Comparison of ENCODE assay signal across 9 mouse cellular contexts in genomic region chr17:34998526-34999430, GRCm38 (mm10). TPM values are rescaled to one million over a fixed set of nuclear protein-coding genes. Genes with fewer than 3 reads are reported as not detected.
DNase-seq lines count a peak whose midpoint lies in the region; ATAC-seq and TF ChIP-seq lines count a peak whose summit lies in the region.
"Had no signal": no experiment of that assay in that cellular context is flagged by ENCODE, and none has a peak within 500 bp of the region (broad histone marks: within the 10 kb centered on the region; RNA-seq: fewer than 3 reads in every experiment).

No protein-coding gene starts in this region.

- 91% methylated on average over 15 of the region's 15 CpGs for WGBS in kidney, embryonic 16.5 days
- WGBS in forebrain, embryonic 11.5 days: 95% methylated on average over 15 of the region's 15 CpGs
- 68% methylated on average over 15 of the region's 15 CpGs for WGBS in liver, embryonic 14.5 days (ENCODE audit: insufficient replicate concordance)

- peak overlapping the region; percentile 46 for H3K4me3 ChIP-seq in kidney, embryonic 16.5 days (ENCODE audit: low read length)
- peak overlapping the region; percentile 66 for H3K4me3 ChIP-seq in G1E (ENCODE audit: low read depth, low read length)
- peak overlapping the region; percentile 28; the same call in 1 of the 2 replicates for H3K4me3 ChIP-seq in forebrain, embryonic 11.5 days (ENCODE audit: low read depth, low read length)
- H3K4me3 ChIP-seq in liver, embryonic 14.5 days (ENCODE audit: insufficient read depth in 1 of 2, low read depth in 2 of 2, low read length in 2 of 2): peak overlapping the region; percentile 89 to 95

- H3K9me3 ChIP-seq in kidney, embryonic 16.5 days (ENCODE audit: low read length): peaks cover 3% of the 10 kb centered on the region; the same call in 1 of the 2 replicates
- H3K9me3 ChIP-seq in G1E (replicated peaks): peaks cover 32% of the 10 kb centered on the region
- no peaks in the 10 kb centered on the region for H3K9me3 ChIP-seq in forebrain, embryonic 11.5 days (ENCODE audit: control insufficient read depth, low read length)
- no peaks in the 10 kb centered on the region for H3K9me3 ChIP-seq in liver, embryonic 14.5 days (ENCODE audit: control insufficient read depth, low read length)

- peak overlapping the region; percentile 100 for H3K4me2 ChIP-seq in kidney, embryonic 16.5 days (replicated peaks; ENCODE audit: low read depth, low read length)
- peak overlapping the region; percentile 53; the same call in 1 of the 2 replicates for H3K4me2 ChIP-seq in forebrain, embryonic 11.5 days (ENCODE audit: low read depth, low read length, severe bottlenecking)
- peak overlapping the region; percentile 88 for H3K4me2 ChIP-seq in liver, embryonic 14.5 days (ENCODE audit: low read depth)

- no peaks in the 10 kb centered on the region for H3K27me3 ChIP-seq in kidney, embryonic 16.5 days (ENCODE audit: insufficient read depth, low read length)
- H3K27me3 ChIP-seq in G1E (ENCODE audit: insufficient read depth, low read length): no peaks in the 10 kb centered on the region
- no peaks in the 10 kb centered on the region for H3K27me3 ChIP-seq in forebrain, embryonic 11.5 days (ENCODE audit: control insufficient read depth, insufficient read depth, low read length)
- no peaks in the 10 kb centered on the region for H3K27me3 ChIP-seq in liver, embryonic 14.5 days (ENCODE audit: control insufficient read depth, insufficient read depth, low read length)

- peaks cover 34% of the 10 kb centered on the region for H3K4me1 ChIP-seq in kidney, embryonic 16.5 days (ENCODE audit: insufficient read depth, low read length)
- peaks cover 61% of the 10 kb centered on the region for H3K4me1 ChIP-seq in G1E (ENCODE audit: insufficient read depth, low read depth, low read length)
- peaks cover 20% of the 10 kb centered on the region; the same call in 1 of the 2 replicates for H3K4me1 ChIP-seq in forebrain, embryonic 11.5 days (replicated peaks; ENCODE audit: control insufficient read depth, insufficient read depth, low read length)
- peaks cover 30 to 40% of the 10 kb centered on the region in 2 experiments for H3K4me1 ChIP-seq in liver, embryonic 14.5 days (replicated peaks; ENCODE audit: control insufficient read depth in 2 of 2, insufficient read depth in 2 of 2, low read length in 1 of 2)

- DNase-seq in kidney, postnatal 14 days: no peak
- DNase-seq in G1E (ENCODE audit: low spot score): no peak
- DNase-seq in forebrain, embryonic 11.5 days (ENCODE audit: low spot score): no peak
- DNase-seq in liver, embryonic 14.5 days (ENCODE audit: low read depth in 3 of 3, low spot score in 3 of 3): no peak
- no peak for DNase-seq in right cerebral cortex, postnatal 14 days
- DNase-seq in adrenal gland, adult 8-10 months: no peak

- no peak for TF ChIP-seq EP300 in liver, embryonic 14.5 days (IDR thresholded peaks at IDR 0.05; ENCODE audit: low read depth)

- peak overlapping the region; percentile 80; the same call in 1 of the 2 replicates for H3K9ac ChIP-seq in kidney, embryonic 16.5 days (replicated peaks; ENCODE audit: low read length)
- H3K9ac ChIP-seq in forebrain, embryonic 11.5 days (ENCODE audit: low read length): no peak overlapping the region; the same call in 1 of the 2 replicates
- H3K9ac ChIP-seq in liver, embryonic 14.5 days (replicated peaks): peak overlapping the region; percentile 93

- no peak overlapping the region for H3K27ac ChIP-seq in kidney, embryonic 16.5 days (ENCODE audit: low read length)
- no peak overlapping the region for H3K27ac ChIP-seq in forebrain, embryonic 11.5 days (ENCODE audit: low read depth, low read length)
- peak overlapping the region; percentile 93 for H3K27ac ChIP-seq in liver, embryonic 14.5 days

- TF ChIP-seq CTCF in G1E (IDR thresholded peaks at IDR 0.05; ENCODE audit: low read depth, low read length): no peak
- TF ChIP-seq CTCF in liver, embryonic 14.5 days (IDR thresholded peaks at IDR 0.05; ENCODE audit: low read depth): peak; percentile 22; the same call in 1 of the 2 replicates

- H3K36me3 ChIP-seq in kidney, embryonic 16.5 days (ENCODE audit: insufficient read depth, low read length): peaks cover 24% of the 10 kb centered on the region
- peaks cover 58% of the 10 kb centered on the region for H3K36me3 ChIP-seq in G1E (replicated peaks)
- peaks cover 4% of the 10 kb centered on the region; the same call in 1 of the 2 replicates for H3K36me3 ChIP-seq in forebrain, embryonic 11.5 days (ENCODE audit: control insufficient read depth, insufficient read depth, low read length)
- H3K36me3 ChIP-seq in liver, embryonic 14.5 days (replicated peaks; ENCODE audit: control insufficient read depth, insufficient read depth, low read depth): peaks cover 23% of the 10 kb centered on the region

- ATAC-seq in kidney, embryonic 16.5 days (ENCODE audit: low FRiP score, low TSS enrichment): no peak
- ATAC-seq in G1E (ENCODE audit: extremely low read depth, insufficient number of reproducible peaks, low FRiP score, poor library complexity, severe bottlenecking): no peak
- ATAC-seq in forebrain, embryonic 11.5 days (replicated peaks; ENCODE audit: low FRiP score): no peak
- no peak for ATAC-seq in liver, embryonic 14.5 days (ENCODE audit: insufficient read depth)
- no peak for ATAC-seq in frontal cortex, adult (ENCODE audit: low TSS enrichment)

RNA-seq across cellular contexts. Expression of gene Vars, which starts 2.0 kb away (rescaled TPM):
- polyA plus RNA-seq in kidney, embryonic 16.5 days (2015; fragmentation: Nextera tagmentation; extraction: Ambion mirVana): 132 and 137 TPM in 2 replicates
- total RNA-seq in G1E (2014; fragmentation: Nextera tagmentation) (262 and 289 TPM in 2 replicates), G1E (2017) (99.3 and 130 TPM in 2 replicates)
- 1,339 and 1,437 TPM in 2 replicates for polyA plus RNA-seq in G1E (2012)
- 169 and 174 TPM in 2 replicates for polyA plus RNA-seq in forebrain, embryonic 11.5 days (2014; fragmentation: Nextera tagmentation; extraction: Ambion mirVana)
- polyA plus RNA-seq in liver, embryonic 14.5 days (2012; rRNA removed): 58.2 and 67.6 TPM in 2 replicates
- 61.7 and 77.3 TPM in 2 replicates for polyA plus RNA-seq in liver, embryonic 14.5 days (2014; fragmentation: Nextera tagmentation; extraction: Ambion mirVana)
- 10 to 100 TPM; 57.9 to 76.0 (median 67.7) TPM for total RNA-seq in adrenal gland, adult 8-10 months (2022)

RNA-seq across cellular contexts. Expression of gene Lsm2, which starts 17.1 kb away (rescaled TPM):
- polyA plus RNA-seq in kidney, embryonic 16.5 days (2015; fragmentation: Nextera tagmentation; extraction: Ambion mirVana): 206 and 230 TPM in 2 replicates
- total RNA-seq in G1E (2014; fragmentation: Nextera tagmentation) (195 and 218 TPM in 2 replicates), G1E (2017) (65.8 and 71.9 TPM in 2 replicates)
- polyA plus RNA-seq in G1E (2012): 239 and 263 TPM in 2 replicates
- 288 and 292 TPM in 2 replicates for polyA plus RNA-seq in forebrain, embryonic 11.5 days (2014; fragmentation: Nextera tagmentation; extraction: Ambion mirVana)
- 81.5 and 121 TPM in 2 replicates for polyA plus RNA-seq in liver, embryonic 14.5 days (2012; rRNA removed)
- 122 and 132 TPM in 2 replicates for polyA plus RNA-seq in liver, embryonic 14.5 days (2014; fragmentation: Nextera tagmentation; extraction: Ambion mirVana)
- 10 to 100 TPM; 28.2 to 35.4 (median 30.1) TPM for total RNA-seq in adrenal gland, adult 8-10 months (2022)

RNA-seq across cellular contexts. Expression of gene Vwa7, which starts 17.6 kb away (rescaled TPM):
- polyA plus RNA-seq in kidney, embryonic 16.5 days (2015; fragmentation: Nextera tagmentation; extraction: Ambion mirVana): 0.21 and 0.31 TPM in 2 replicates
- total RNA-seq in G1E (2014; fragmentation: Nextera tagmentation) (0.53 and 0.60 TPM in 2 replicates), G1E (2017) (3.5 TPM in 2 replicates)
- polyA plus RNA-seq in G1E (2012): 1.5 TPM in 2 replicates
- 0.15 and 0.27 TPM in 2 replicates for polyA plus RNA-seq in forebrain, embryonic 11.5 days (2014; fragmentation: Nextera tagmentation; extraction: Ambion mirVana)
- 0.12 and 0.18 TPM in 2 replicates for polyA plus RNA-seq in liver, embryonic 14.5 days (2012; rRNA removed)
- polyA plus RNA-seq in liver, embryonic 14.5 days (2014; fragmentation: Nextera tagmentation; extraction: Ambion mirVana): 0.09 TPM in 1 of 2 replicates, not detected in the other
- total RNA-seq in adrenal gland, adult 8-10 months (2022): 1 to 10 TPM in 2 of 4 experiments, under 1 TPM in 2; 0.75 to 1.8 (median 1.2) TPM

RNA-seq across cellular contexts. Expression of gene Hspa1l, which starts 26.3 kb away (rescaled TPM):
- 1.0 and 1.3 TPM in 2 replicates for polyA plus RNA-seq in kidney, embryonic 16.5 days (2015; fragmentation: Nextera tagmentation; extraction: Ambion mirVana)
- total RNA-seq in G1E (2014; fragmentation: Nextera tagmentation) (not detected in 2 replicates), G1E (2017) (0.05 and 0.12 TPM in 2 replicates)
- polyA plus RNA-seq in G1E (2012): not detected in 2 replicates
- polyA plus RNA-seq in forebrain, embryonic 11.5 days (2014; fragmentation: Nextera tagmentation; extraction: Ambion mirVana): 1.7 and 1.8 TPM in 2 replicates
- polyA plus RNA-seq in liver, embryonic 14.5 days (2012; rRNA removed): 0.02 TPM in 1 of 2 replicates, not detected in the other
- polyA plus RNA-seq in liver, embryonic 14.5 days (2014; fragmentation: Nextera tagmentation; extraction: Ambion mirVana): 0.19 and 0.25 TPM in 2 replicates
- total RNA-seq in adrenal gland, adult 8-10 months (2022): under 1 TPM; 0.14 to 0.25 (median 0.17) TPM
- total RNA-seq: common myeloid progenitor, adult 5-6 weeks had no signal

RNA-seq across cellular contexts. Expression of gene Hspa1a, which starts 26.8 kb away (rescaled TPM):
- 11.2 and 13.4 TPM in 2 replicates for polyA plus RNA-seq in kidney, embryonic 16.5 days (2015; fragmentation: Nextera tagmentation; extraction: Ambion mirVana)
- total RNA-seq in G1E (2014; fragmentation: Nextera tagmentation): not detected in 2 replicates
- 0.06 TPM in 1 of 2 replicates, not detected in the other for total RNA-seq in G1E (2017)
- polyA plus RNA-seq in G1E (2012): 0.18 and 0.22 TPM in 2 replicates
- polyA plus RNA-seq in forebrain, embryonic 11.5 days (2014; fragmentation: Nextera tagmentation; extraction: Ambion mirVana): 1.6 TPM in 2 replicates
- 0.90 and 2.5 TPM in 2 replicates for polyA plus RNA-seq in liver, embryonic 14.5 days (2012; rRNA removed)
- 0.38 and 0.41 TPM in 2 replicates for polyA plus RNA-seq in liver, embryonic 14.5 days (2014; fragmentation: Nextera tagmentation; extraction: Ambion mirVana)
- total RNA-seq in adrenal gland, adult 8-10 months (2022): 10 to 100 TPM; 11.9 to 35.8 (median 14.4) TPM

Comparison
In these comparisons a context has a peak if more than half of its experiments do, and no peak if none do; other contexts are left out.
1. H3K4me3 ChIP-seq: peak in every context shown above with its lines; median percentile 92 in liver, embryonic 14.5 days; 66 in G1E; 46 in kidney, embryonic 16.5 days; 28 in forebrain, embryonic 11.5 days.